Mouse (Mus musculus) brain, adult 2 months (tissue): Measurements from ENCODE around the gene Capn11.

Experiments used
- DNase-seq: peaks from one replicate; pipeline ENCODE4 v3.0.0; 2011; ENCODE audit warnings: low read depth, low spot score

Gene Capn11

GRCm38 (mm10) chr17:45682843-45683242 is 23.7 kb upstream of the Capn11 start:
- no peak for DNase-seq

GRCm38 (mm10) chr17:45681588-45681987 is 22.5 kb upstream of the Capn11 start:
- no peak for DNase-seq

DNA sequence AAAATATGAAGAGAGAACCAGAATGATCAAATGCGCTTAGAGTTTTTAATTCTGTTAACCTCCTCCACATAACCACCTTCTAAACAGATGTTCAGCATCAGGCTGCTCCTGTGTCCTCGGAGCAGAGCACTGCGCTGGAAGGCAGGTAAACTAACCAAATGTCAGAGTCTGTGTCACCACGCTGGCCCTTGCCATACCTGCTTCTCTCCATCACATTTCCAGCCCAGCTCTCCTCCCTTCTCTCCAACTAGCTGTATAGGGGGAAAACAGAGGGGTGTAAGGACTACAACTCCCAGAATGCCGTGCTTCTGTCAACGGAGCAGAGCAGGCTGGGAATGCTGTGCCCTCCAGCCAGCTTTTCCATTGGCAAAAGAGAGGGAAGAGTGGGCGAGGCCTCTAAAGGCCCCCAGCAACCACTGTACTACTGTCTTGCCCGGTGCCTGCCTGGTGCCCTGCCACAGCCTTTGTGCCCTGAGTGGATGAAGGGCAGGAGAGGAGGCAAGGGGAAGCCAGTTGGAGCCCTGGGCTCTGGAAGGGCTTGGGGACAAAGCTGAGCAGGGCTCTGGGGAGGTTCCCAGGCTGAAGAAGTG is 21.4 kb upstream of the Capn11 start:
- DNase-seq: peak; percentile 93

- peak; percentile 52 for DNase-seq
Observed at GRCm38 (mm10) chr17:45678106-45678505, 19.0 kb upstream of the Capn11 start.

GRCm38 (mm10) chr17:45672598-45672997 is 13.5 kb upstream of the Capn11 start:
- DNase-seq: no peak

GRCm38 (mm10) chr17:45671821-45672220 is 12.7 kb upstream of the Capn11 start:
- DNase-seq: no peak

GRCm38 (mm10) chr17:45667986-45668385 is 8.9 kb upstream of the Capn11 start:
- DNase-seq: no peak

DNA sequence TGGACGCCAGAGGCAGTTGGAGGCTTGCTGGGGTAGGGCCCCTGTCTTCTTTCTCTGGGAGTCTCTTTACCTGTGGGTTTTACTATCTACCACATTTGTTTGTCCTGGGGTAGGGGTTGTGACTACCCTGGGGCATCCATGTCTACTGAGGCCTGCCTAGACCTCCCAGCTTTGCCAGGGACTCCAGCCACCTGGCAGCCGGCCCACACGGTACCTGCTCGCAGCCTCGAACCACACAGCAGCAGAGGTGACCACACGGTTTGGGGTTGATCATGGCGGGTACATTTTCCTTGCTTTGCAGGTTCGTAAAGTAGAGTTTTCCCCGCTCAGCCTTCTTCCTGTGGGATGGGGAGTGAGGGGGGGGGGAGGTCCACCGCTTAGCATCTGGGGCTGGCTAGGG is 8.4 kb upstream of the Capn11 start:
- no peak for DNase-seq

DNA sequence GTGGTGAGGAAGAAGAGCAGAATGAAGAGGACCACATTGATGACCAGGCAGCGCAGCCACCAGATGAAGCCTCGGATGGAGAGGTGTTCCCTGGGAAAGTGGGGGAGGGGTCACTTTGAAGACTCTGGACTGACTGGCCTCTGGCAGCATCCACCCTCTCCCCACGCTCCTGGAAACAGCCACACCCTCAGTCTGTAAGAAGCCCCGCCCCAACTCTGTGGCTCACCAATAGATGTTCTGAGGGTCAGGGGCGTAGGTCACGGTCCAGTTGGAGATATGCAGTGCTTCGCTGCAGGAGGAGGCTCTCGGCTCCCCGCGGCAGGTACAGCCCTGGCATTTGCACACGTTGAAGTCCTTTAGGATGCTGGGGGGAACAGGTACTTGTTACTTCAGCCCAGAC is 7.0 kb upstream of the Capn11 start:
- no peak for DNase-seq

- no peak for DNase-seq
Observed at GRCm38 (mm10) chr17:45664608-45665007, 5.5 kb upstream of the Capn11 start.

- DNase-seq: peak; percentile 83
Observed at GRCm38 (mm10) chr17:45663106-45663919, 4.2 kb upstream of the Capn11 start.

- DNase-seq: peak; percentile 49
Observed at GRCm38 (mm10) chr17:45655820-45656219, 3.3 kb downstream of the Capn11 start.

- DNase-seq: no peak
Observed at GRCm38 (mm10) chr17:45653233-45653632, 5.9 kb downstream of the Capn11 start.

DNA sequence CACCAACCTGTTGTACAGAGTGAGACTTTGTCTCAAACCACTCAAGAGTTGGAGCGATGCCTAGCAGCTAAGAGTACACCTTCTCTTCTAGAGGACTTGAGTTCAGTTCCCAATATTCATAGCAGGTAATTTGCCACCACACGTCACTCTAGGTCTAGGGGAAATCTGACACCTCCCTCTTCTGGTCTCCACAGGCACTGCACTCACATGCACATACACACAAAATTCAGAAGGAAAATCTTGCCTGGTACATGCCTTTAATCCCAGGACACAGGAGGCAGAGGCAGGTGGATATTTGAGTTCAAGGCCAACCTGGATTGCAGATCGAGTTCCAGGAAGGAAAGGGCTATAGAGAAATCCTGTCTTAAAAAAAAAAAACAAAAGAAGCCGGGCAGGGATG is 14.9 kb downstream of the Capn11 start:
- DNase-seq: no peak

DNA sequence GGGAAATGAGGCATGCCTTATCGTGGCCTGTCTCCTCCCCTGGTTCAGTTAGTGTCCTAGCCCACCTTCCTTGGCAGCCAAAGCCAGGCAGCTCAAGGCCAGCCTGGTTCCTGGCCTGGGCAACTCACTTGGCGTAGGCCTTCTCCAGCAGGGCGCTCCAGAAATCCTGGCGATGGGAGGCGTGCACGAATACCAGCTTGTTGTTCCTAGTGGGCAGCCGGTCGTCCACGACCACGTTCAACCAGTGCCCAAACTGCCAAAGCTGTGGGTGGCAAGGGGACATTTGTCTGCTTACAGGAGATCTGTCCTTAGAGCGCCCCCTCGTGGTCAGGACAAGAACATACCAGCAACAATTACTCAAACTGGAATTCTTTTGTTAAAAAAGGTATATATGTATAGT is 16.4 kb downstream of the Capn11 start:
- peak; percentile 87 for DNase-seq

- DNase-seq: no peak
Observed at GRCm38 (mm10) chr17:45641981-45642380, 17.1 kb downstream of the Capn11 start.

GRCm38 (mm10) chr17:45638596-45639295 is 20.4 kb downstream of the Capn11 start:
- no peak for DNase-seq

DNA sequence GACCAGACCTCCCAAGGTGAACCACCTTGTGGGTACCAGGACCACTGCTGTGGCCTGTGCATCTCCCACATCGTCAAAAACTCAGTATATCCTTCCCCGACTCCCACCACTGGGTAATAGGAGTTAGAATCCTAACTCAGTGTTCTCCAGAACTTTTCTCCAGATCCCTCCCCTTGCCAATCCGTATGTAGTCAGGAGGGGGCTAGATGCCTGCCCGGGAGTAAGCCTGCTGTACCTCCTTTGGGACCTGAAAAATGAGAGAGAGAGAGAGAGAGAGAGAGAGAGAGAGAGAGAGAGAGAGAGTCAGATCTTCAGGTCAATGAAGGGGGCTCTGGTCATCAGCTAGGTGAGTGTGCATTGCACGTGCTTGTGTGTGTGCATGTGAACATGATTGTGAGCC is 25.1 kb downstream of the Capn11 start:
- no peak for DNase-seq

GRCm38 (mm10) chr17:45631940-45632339 is 27.2 kb downstream of the Capn11 start:
- DNase-seq: no peak

DNA sequence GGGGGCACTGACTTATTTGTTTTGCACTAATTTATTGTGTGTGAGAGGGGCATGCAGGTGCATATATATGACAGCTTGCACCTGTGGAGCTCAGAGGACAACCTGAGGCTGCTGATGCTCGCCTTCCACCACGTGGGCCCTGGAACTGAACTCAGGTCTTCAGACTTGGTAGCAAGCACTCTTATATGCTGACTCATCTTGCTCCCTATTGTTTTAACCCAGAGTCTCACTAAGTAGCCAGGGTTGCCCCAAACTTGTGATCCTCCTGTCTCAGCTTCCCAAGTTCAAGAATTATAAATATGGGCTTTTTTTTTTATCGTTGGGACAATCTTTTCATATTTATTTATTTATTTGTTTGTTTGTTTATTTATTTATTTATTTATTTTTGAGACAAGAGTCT is 28.1 kb downstream of the Capn11 start:
- DNase-seq: no peak

DNA sequence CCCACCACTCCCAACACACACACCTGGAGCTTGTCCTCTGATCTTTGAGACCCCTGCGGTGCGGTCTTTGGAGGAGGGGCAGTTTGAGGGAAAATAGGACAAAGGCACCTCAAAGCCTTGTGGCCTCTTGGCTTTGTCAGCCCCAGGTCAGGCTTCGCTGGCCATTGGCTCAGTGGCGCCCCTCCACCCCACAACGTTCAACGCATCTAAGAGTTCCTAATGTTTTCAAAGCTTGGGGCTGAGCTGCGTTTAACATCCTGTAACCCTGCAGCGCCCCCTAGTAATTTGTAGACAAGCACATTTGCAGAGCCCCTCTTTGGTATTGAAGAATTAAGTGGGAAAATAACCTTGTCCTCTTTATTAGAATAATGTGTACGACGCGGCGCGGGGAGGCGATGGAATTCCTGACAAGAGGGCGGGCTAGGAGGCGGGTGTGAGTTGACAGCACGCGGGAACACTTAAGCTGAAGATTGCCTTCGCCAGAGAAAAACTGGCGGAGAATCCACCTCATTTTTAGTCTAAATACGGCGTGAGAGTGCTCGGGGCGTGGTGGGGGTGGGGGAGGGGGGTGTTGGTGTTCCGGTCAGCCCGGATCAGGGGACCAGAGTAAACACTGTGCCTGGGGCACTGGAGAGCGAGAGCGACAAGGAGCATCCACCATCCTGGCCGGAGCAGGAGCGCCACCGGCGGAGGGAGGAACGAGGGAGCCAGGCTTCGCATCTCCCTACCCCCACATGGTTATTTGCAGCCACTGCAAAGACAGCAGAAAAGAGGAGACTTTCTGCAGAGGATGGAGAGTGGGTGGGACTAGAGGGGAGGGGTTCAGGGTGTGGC is 29.0 kb downstream of the Capn11 start:
- DNase-seq: peak; percentile 91
